In genomic region chr16:29991876-29992380, GRCm38 (mm10) we compare ENCODE assay signal across 26 mouse cellular contexts.
DNase-seq lines count a peak whose midpoint lies in the region; ATAC-seq and TF ChIP-seq lines count a peak whose summit lies in the region.
"Had no signal": no experiment of that assay in that cellular context is flagged by ENCODE, and none has a peak within 500 bp of the region (broad histone marks: within the 10 kb centered on the region; RNA-seq: fewer than 3 reads in every experiment).

No protein-coding gene starts in this region.

- peaks cover 28% of the 10 kb centered on the region for H3K4me1 ChIP-seq in stomach, embryonic 16.5 days (ENCODE audit: control insufficient read depth, insufficient read depth, low read length)
- 0 out of 2 replicates have a peak, but pooled peaks cover 2% of the 10 kb centered on the region for H3K4me1 ChIP-seq in stomach, postnatal 0 days (replicated peaks; ENCODE audit: control insufficient read depth, insufficient read depth)
- H3K4me1 ChIP-seq in limb, embryonic 12.5 days (replicated peaks), result peaks cover 70% of the 10 kb centered on the region
- peaks cover 50% of the 10 kb centered on the region for H3K4me1 ChIP-seq in limb, embryonic 15.5 days
- H3K4me1 ChIP-seq in hindbrain, embryonic 13.5 days (replicated peaks), result peaks cover 14% of the 10 kb centered on the region
- H3K4me1 ChIP-seq: hindbrain, embryonic 15.5 days had no signal

- H3K27me3 ChIP-seq in stomach, embryonic 16.5 days (ENCODE audit: control insufficient read depth, insufficient read depth, low read length), result no peaks in the 10 kb centered on the region
- no peaks in the 10 kb centered on the region for H3K27me3 ChIP-seq in stomach, postnatal 0 days (ENCODE audit: control insufficient read depth, insufficient read depth, low read length)
- no peaks in the 10 kb centered on the region for H3K27me3 ChIP-seq in limb, embryonic 12.5 days
- H3K27me3 ChIP-seq in limb, embryonic 15.5 days, result no peaks in the 10 kb centered on the region
- H3K27me3 ChIP-seq in hindbrain, embryonic 13.5 days, result peaks cover 28% of the 10 kb centered on the region; the same call in 1 of the 2 replicates
- H3K27me3 ChIP-seq: CH12.LX; heart, embryonic 13.5 days had no signal

- TF ChIP-seq EP300 in stomach, postnatal 0 days (optimal IDR thresholded peaks at IDR 0.05), result no peak

- H3K4me3 ChIP-seq in stomach, embryonic 16.5 days (replicated peaks; ENCODE audit: low read length), result no peak overlapping the region
- no peak overlapping the region for H3K4me3 ChIP-seq in stomach, postnatal 0 days (ENCODE audit: low read depth, low read length)
- no peak overlapping the region for H3K4me3 ChIP-seq in limb, embryonic 12.5 days (replicated peaks)
- no peak overlapping the region for H3K4me3 ChIP-seq in limb, embryonic 15.5 days
- no peak overlapping the region for H3K4me3 ChIP-seq in hindbrain, embryonic 13.5 days
- H3K4me3 ChIP-seq: forebrain, embryonic 10.5 days; forebrain, embryonic 13.5 days; heart, adult 2 months; heart, embryonic 10.5 days; heart, embryonic 13.5 days; hindbrain, embryonic 15.5 days had no signal

- peak overlapping the region; percentile 36; the same call in 1 of the 2 replicates for H3K27ac ChIP-seq in stomach, embryonic 16.5 days (ENCODE audit: low read length)
- H3K27ac ChIP-seq in stomach, postnatal 0 days (replicated peaks), result no peak overlapping the region
- H3K27ac ChIP-seq in limb, embryonic 12.5 days, result peak overlapping the region; percentile 53; the same call in 1 of the 2 replicates
- H3K27ac ChIP-seq in limb, embryonic 15.5 days, result peak overlapping the region; percentile 62; the same call in 1 of the 2 replicates
- H3K27ac ChIP-seq in hindbrain, embryonic 13.5 days, result no peak overlapping the region
- H3K27ac ChIP-seq: forebrain, embryonic 13.5 days; heart, adult 2 months; heart, embryonic 13.5 days; hindbrain, embryonic 15.5 days had no signal

- no peak for TF ChIP-seq CTCF in stomach, postnatal 0 days (IDR thresholded peaks at IDR 0.05; ENCODE audit: low read depth)

- ATAC-seq in stomach, embryonic 16.5 days (ENCODE audit: insufficient read depth, low FRiP score), result no peak
- ATAC-seq in stomach, postnatal 0 days (ENCODE audit: low FRiP score, low TSS enrichment), result no peak; the same call in 1 of the 2 replicates
- ATAC-seq in limb, embryonic 12.5 days (ENCODE audit: insufficient number of reproducible peaks, insufficient read depth, low FRiP score, low TSS enrichment, low read depth), result no peak
- ATAC-seq in limb, embryonic 15.5 days (ENCODE audit: insufficient number of reproducible peaks, low FRiP score, low TSS enrichment, low read depth), result no peak
- no peak for ATAC-seq in hindbrain, embryonic 13.5 days (ENCODE audit: low FRiP score)
- ATAC-seq: forebrain, embryonic 13.5 days; forebrain, embryonic 16.5 days had no signal

- no peaks in the 10 kb centered on the region for H3K9me3 ChIP-seq in stomach, embryonic 16.5 days (replicated peaks; ENCODE audit: control insufficient read depth, low read length)
- no peaks in the 10 kb centered on the region for H3K9me3 ChIP-seq in stomach, postnatal 0 days (ENCODE audit: control insufficient read depth, low read length)
- H3K9me3 ChIP-seq in limb, embryonic 12.5 days, result no peaks in the 10 kb centered on the region
- no peaks in the 10 kb centered on the region for H3K9me3 ChIP-seq in limb, embryonic 15.5 days
- no peaks in the 10 kb centered on the region for H3K9me3 ChIP-seq in hindbrain, embryonic 13.5 days
- H3K9me3 ChIP-seq: forebrain, embryonic 10.5 days; forebrain, embryonic 13.5 days; heart, embryonic 10.5 days; heart, embryonic 13.5 days; hindbrain, embryonic 15.5 days had no signal

- WGBS in stomach, embryonic 16.5 days, result 68% methylated on average over 8 of the region's 8 CpGs
- WGBS in stomach, postnatal 0 days, result 58% methylated on average over 8 of the region's 8 CpGs
- WGBS in limb, embryonic 12.5 days, result 61% methylated on average over 8 of the region's 8 CpGs
- WGBS in limb, embryonic 15.5 days, result 46% methylated on average over 8 of the region's 8 CpGs
- 91% methylated on average over 8 of the region's 8 CpGs for WGBS in hindbrain, embryonic 13.5 days

- peak; percentile 82 for DNase-seq in kidney, adult 9 months
- DNase-seq in kidney, postnatal 4 days, result no peak
- DNase-seq in stomach, postnatal 0 days (ENCODE audit: low spot score), result no peak
- DNase-seq in thymus, postnatal 36 days, result no peak
- DNase-seq: adrenal gland, adult 8-10 months; adrenal gland, postnatal 25 days; B cell, adult 2 months; cerebellum, adult 18-20 months; cerebellum, adult 9-10 months; cerebellum, postnatal 14 days; gastrocnemius, postnatal 10 days; gastrocnemius, postnatal 36 days; heart, adult 2 months; heart, postnatal 14 days; heart, postnatal 4 days had no signal

- H3K9ac ChIP-seq in stomach, embryonic 16.5 days (ENCODE audit: low read length), result no peak overlapping the region
- H3K9ac ChIP-seq in stomach, postnatal 0 days (ENCODE audit: low read length), result no peak overlapping the region
- no peak overlapping the region for H3K9ac ChIP-seq in limb, embryonic 12.5 days (replicated peaks)
- H3K9ac ChIP-seq in limb, embryonic 15.5 days, result no peak overlapping the region
- no peak overlapping the region for H3K9ac ChIP-seq in hindbrain, embryonic 13.5 days
- H3K9ac ChIP-seq: forebrain, embryonic 13.5 days; heart, embryonic 13.5 days; hindbrain, embryonic 15.5 days had no signal

- no peaks in the 10 kb centered on the region for H3K36me3 ChIP-seq in stomach, embryonic 16.5 days (ENCODE audit: control insufficient read depth, insufficient read depth, low read length)
- H3K36me3 ChIP-seq in stomach, postnatal 0 days (ENCODE audit: control insufficient read depth, insufficient read depth, low read length), result no peaks in the 10 kb centered on the region
- H3K36me3 ChIP-seq in limb, embryonic 12.5 days, result no peaks in the 10 kb centered on the region
- H3K36me3 ChIP-seq in limb, embryonic 15.5 days, result no peaks in the 10 kb centered on the region
- H3K36me3 ChIP-seq in hindbrain, embryonic 13.5 days, result no peaks in the 10 kb centered on the region
- H3K36me3 ChIP-seq: forebrain, embryonic 10.5 days; heart, embryonic 10.5 days; heart, embryonic 13.5 days; hindbrain, embryonic 15.5 days had no signal

- H3K4me2 ChIP-seq in stomach, embryonic 16.5 days (ENCODE audit: low read depth, low read length), result no peak overlapping the region
- H3K4me2 ChIP-seq in stomach, postnatal 0 days (replicated peaks; ENCODE audit: low read depth), result no peak overlapping the region
- no peak overlapping the region for H3K4me2 ChIP-seq in limb, embryonic 12.5 days
- H3K4me2 ChIP-seq in limb, embryonic 15.5 days, result no peak overlapping the region
- H3K4me2 ChIP-seq in hindbrain, embryonic 13.5 days, result no peak overlapping the region
- H3K4me2 ChIP-seq: forebrain, embryonic 13.5 days; heart, embryonic 13.5 days; hindbrain, embryonic 15.5 days had no signal

Comparison
In these comparisons a context has a peak if more than half of its experiments do, and no peak if none do; other contexts are left out.
1. H3K27ac ChIP-seq: peak in stomach, embryonic 16.5 days (single experiment), limb, embryonic 12.5 days (single experiment) and limb, embryonic 15.5 days (single experiment); none in stomach, postnatal 0 days (single experiment) and hindbrain, embryonic 13.5 days (single experiment).